Mouse (Mus musculus) heart, adult 8-10 months (tissue): ENCODE measurements at regions not wholly inside any gene's neighbourhood (a gene's known extent, or its start where the extent isn't known, plus 50 kb on each side); places are given as distances from the start of the nearest gene placed in this dataset.

Experiments
- DNase-seq: peaks from one replicate; pipeline ENCODE4 v3.0.0; 2022; ENCODE audit warnings: low spot score

DNA sequence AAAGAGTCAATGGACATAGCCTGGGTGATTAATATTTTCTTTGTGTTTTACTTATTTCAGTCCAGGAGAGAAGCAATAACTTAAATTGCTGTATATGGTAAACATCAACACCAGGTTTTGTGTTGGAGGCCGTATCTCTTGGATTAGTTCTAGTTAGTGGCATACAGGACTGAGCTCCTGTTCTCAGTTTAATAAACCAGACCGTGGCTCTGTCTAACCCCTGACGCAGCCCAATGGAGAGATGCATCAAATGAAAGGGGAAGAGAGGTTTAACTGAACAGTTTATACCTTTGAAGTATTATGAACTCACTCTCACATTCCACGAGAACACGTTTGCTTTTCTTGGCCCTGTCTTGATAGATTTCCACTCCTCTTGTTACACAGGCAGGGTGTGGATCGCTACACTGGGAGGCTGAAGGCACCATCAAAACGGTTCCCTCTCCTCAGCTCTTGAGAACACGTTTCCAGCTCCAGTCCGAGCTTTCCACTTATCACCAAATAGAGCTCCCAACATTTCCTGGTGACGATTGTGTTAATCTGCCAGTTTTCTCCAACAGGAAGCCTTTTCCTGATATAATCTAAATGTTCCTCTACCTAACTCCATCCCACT lies 54.0 kb upstream of the Cerkl start:
- DNase-seq: no peak

DNA sequence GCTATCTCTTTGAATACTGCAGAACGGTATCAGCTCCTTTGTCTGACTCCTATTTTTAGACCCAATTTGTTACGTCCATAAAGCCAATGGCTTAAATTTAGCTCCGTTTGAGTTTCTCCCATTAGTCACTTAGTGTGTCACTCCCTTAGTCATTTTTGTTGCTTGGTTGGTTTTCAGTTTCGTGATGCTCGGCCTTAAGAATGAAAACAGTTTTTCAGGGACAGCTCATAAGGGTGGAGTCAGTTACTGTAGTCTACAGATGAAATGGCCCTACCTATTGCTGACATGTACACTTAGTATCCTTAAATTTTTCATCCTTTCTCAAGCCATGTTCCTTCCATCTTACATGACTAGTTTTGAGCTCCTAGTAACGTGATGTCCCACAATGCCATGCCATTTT lies 54.5 kb upstream of the Cerkl start:
- peak; percentile 21 for DNase-seq

DNA sequence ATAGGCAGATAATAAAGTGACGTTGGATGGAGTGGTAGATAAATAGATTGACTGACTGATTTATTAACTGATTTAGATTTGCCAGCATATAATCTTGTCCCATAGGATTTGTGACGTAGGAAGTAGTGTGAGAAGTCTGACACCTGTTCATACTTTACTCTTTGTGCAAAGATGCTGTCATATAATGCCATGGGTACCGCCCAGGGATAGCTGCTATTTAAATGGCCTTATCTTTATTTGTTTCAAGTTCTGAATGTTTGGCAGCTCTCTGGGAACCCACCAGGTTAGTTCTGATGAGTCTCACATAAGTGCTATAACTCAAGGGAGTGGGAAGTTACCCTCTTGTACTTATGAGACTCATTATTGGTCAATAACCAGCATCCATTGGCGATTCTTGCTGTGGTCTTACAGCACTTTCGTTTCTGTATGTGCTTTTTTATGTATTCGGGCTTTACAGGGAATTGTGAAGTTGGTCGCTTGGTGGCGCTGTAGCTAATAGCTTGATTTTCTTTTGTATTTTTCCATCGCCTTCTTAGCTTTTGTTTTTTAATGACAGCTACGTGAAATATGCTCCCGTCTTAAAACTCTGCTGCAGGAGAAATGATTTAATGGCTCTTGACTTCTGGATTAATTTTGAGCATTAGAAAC lies 55.2 kb upstream of the Cerkl start:
- peak; percentile 88 for DNase-seq

DNA sequence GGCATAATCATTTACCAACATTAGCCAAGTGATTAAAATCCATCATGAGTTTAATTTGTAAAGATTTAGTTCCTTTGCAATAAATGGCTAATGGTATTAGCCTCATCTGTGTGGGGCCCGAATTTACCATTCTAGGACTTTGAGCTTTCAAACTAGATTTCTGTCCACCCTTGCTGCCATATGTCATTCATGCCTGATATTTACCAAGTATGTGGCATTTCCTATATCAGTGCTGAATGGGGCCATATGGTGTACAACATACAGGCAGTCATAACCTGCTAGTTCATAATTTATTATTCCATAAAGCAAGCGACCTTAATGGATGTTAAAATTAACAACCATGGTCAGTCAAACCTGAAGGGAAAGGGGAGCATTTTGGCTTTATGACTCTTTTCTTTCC lies 55.8 kb upstream of the Cerkl start:
- no peak for DNase-seq

DNA sequence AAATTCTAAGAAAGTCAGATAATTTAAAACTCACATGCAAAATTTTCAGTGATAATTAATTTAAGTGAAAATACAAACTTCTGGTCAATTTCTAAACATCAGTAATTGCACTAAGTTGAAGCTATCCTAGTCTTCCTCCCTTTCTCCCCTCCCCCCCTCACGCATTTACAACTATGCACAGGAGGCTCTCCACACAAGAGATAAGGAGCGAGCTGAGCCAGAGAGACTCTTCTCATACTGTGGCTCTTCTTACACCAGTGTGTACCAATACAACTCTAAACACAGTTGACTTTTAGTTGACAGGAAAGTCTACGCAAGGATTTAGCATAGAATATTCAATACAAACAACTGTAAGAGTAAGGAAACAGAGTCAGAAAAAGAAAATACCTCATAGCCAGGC lies 57.1 kb upstream of the Cerkl start:
- no peak for DNase-seq

DNA sequence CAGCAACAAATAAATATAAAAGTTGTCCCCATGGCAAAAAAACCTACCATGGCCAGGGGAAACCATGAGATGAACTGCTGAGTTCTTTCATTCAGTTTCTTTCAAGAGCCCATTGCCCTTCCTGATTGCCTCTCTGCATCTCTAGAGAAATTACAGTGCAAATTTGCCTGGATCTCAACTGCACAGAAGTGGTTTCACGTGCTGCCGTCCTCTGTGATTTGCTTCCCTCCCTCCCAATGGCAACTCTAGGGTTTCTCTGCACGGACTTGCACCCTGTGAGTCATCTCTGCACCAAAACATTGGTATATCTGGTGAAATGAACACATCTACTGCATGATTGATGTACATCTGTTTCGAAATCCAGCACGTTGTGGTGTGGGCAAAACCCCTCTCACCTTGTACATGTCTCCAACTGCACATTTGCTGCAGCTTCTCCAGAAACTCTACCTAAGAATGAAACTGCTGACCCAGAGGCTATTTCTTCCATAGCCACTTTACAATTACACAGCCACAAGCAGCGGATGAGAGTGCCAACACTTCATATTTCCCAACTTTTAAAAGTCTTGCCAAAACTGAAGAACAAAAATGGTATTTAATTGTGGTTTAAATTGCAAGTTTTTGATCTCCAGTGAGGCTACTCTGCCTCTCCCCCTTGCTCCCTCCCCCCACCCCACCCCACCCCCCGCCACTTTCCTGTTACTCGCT lies 61.6 kb upstream of the Cerkl start:
- no peak for DNase-seq

DNA sequence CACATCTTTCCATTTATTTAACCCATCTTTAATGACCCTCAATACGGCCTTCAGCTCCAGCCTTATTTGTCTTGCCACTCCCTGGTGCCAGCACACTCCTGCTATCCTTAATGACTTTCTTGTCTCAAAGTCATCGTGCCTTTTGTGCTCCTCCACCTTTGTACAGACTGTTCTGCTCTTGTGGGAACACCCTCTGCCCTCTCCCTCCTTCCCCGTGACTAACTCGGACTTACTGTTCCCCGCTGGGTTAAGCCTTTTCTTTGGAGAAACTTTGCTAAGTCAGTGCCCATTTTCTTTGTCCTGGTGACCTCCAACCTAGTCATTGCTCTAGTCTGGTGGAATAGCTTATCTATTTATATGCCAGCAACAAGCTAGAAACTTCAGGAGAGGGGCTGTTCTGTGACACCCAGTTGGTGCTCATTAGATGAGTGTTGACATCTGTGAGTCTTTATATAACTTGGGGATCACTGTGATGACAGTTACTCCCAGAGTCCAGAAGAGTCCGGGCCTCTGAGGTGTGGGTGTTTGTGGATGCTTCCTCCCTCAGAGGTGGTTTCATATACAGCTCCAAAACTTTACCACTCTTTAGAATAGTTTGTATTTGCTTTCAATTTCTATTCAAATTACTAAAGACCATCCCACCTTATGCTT lies 63.3 kb upstream of the Cerkl start:
- no peak for DNase-seq

DNA sequence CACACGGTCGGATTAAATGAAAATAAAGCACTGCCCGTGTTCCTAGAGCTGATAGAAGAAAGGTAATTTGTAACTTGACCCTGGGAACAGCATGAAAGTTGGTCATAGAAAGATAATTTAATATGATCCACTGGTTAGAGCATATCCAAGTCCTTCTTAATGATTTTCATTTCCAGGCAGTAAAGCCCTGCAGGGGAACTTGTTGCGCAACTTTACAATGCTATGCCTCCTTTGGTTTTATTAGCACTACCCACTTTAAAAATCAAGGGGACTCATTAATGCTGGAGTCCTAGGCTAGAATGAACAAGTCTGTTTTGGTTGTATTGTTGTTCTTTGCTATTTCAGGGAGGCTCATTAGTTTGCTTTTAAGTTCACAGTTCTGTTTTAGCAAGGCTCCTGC lies 66.9 kb upstream of the Cerkl start:
- DNase-seq: no peak

DNA sequence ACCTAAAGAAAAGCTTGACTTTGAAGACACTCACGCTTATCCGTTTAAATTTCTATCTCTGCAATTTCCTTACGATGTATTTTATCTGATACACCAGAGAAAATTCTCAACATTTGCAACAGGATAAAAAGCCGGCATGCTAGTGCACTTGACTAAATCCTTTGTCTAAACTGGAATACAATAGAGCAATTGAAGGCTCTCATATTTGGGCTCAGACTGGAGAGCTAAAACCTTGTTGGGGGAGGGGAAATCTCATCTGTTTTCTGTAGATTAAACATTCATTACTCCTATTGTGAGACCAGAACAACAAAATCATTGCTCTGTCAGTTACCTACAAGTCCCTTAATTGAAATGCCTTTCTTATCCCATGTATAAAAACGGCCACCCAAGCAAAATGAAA lies 70.9 kb upstream of the Cerkl start:
- no peak for DNase-seq

DNA sequence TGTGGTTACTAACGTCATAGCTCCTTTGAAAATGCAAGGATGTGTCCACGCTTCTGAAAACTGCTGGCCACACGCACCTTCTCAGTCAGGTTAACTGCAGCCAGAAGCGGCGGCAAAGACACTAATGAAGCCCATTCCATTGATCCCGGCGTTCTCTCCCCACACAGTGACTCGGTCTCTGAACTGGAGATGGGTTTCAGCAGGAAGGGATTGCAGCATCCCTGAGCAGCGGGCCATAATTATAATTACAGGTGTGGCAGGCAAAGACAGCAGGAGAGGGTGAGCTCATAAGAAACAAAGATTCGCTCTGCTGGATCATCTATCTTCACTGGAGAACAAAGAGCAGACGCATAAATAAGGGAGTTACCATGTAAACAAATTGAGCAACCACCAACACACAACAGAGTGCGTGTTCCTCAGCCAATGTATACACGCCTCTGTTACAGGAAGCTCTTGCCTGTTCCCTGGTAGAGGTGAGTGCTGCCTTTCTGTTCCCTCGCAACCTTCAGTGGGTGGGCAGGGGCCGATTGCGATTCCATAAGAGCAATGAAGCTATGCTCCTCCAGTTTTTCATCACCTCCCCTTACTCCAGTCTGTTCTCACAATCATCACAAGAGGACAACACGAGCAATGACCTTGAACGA lies 71.9 kb upstream of the Cerkl start:
- no peak for DNase-seq

DNA sequence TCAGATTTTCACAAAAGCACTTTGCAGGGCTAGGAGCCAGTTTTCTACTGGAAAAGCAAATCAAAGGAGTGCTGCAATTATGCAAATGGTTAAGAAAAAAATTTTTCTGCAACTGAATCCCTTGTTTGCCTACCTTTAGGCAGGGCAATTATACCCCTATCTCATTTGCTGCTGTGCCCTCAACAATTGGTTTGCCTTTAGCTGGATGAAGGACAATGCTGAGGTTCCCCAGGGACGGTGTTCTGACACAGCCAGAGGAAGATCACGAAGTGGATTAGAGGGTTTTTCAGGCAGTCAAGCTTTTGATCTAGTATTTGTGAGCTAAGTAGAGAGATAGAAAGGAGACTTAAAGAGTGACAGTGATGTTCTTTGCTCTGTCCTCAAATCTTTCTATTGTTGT lies 72.6 kb upstream of the Cerkl start:
- no peak for DNase-seq

DNA sequence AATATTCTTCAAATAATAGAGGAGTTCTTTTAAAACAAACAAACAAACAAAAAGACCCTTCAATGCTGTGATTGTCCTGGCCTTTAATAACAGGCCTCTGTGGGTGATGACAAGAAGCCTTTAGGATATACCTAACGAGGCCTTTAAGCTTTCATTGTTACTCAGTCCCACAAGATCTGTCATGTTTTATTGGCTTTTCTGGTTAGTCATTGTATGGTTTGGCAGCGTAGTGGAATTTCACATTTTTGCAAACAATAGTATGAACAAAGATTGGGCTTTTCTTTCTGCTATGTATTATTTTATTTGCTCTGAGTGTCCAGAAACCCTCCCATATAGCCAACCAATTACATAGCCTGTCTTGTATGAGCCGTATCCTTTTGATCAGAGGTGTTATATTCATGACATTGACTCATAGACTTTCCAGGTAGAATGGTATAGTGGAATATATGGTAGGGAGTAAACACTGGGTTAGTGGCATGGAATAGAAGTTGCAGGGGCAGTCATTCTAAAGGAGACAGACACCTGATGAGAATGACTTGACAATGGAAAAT lies 76.1 kb upstream of the Cerkl start:
- DNase-seq: no peak

DNA sequence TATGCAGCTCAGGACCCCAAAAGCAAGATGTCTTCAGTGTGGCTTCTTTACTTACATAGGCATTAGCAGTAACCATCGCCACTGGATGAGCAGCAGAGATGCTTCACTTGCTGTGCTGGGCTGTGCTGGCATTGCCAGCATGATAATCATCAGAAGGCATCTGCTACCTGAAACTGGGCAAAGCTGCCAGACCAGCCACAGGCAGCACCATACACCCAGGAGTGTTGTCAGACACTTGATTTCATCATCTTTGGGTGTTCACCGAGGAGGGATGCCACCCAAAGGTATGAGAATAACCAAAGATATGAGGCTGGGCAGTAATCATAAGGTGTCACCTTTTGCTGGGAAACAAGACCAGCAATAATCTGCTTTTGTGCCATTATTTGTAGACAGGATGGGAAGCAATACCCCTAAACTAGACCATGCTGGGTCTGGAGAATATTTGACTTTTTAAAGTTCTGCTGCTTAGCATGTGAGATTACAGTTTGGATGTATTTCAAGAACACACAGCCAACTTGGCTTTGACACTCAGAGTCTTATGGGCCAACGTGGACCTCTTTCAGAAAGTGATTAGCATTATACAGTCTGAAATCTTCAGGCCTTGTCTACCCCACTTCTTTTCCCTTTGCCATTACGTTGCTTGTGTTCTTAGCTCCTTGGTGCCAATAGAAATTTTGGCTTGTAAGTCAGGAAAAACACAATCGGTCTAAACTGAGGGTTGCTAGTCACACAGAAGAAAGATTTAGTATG lies 80.7 kb upstream of the Cerkl start:
- no peak for DNase-seq

DNA sequence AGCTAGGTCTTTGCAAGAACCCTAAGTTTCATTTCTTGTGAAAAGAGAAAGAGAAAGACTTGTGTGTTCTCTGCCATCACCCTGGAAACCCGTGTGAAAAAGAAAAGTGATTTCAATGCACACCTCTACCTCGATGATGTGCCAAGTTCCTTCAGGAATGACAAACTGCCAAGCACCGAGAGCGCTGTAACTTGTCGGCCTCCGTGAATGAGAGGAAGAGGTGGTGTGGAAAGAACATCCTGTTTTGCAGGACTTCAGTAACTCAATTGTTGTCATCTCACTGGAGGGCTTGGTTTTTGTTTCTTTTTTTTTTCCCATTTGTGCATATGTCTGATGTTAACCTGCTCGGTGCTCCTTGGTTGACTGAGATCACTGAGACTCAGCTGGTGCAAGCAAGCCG lies 83.8 kb upstream of the Cerkl start:
- no peak for DNase-seq

DNA sequence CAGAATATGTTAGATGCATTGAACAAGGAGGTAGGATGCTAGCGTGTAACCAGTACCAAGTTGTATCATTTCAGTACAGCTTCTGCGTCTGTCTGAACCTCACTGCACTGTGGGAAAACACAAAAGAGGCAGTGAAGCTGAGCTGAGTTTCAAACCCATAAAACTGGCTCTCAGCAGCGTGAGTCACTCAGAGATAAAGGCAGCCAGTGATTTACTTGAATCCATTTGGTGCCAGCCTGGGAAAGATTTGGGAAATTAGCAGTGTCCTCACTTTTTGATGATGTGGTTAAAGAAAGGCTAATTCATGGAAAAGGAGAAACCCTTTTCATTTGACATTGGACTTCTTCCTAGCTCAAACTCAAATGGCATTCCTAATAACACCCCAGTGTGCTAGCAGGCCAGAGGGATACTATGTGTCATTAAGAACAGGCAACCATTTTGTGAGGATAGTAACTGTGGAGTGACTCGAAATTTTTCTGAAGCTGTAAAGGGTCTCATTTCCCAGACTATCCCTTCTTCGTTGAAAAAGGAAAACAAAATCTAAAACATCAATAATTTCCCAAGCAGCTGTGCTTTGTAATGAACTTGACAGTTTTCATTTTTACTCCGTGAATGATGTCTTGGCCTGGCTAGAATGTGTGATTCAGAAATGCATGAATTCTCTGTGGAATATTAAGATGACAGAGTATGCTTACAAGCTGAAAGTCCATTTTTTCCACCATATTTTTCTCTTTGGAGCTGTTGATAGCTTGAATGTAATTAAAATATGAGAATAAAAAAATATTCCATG lies 85.8 kb upstream of the Cerkl start:
- no peak for DNase-seq

DNA sequence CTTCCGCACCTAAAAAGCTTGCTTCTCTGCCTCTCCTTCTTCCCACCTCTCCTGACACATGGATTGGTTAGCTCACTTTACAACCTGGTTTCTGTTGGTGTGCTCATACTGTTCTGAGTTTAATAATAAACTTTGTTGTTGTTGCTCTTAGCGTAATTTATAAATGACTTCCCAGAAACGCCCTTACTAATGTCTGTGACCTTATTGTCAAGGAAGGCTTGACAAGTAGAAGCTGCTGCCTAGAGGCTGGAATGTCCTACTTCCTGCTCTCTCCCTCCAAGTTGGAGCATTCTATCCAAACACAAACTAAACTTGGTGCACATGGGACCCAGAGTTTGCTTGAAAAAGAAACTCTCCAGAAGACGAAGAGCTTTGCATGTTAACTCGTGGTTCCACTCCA lies 86.9 kb upstream of the Cerkl start:
- DNase-seq: peak; percentile 65

DNA sequence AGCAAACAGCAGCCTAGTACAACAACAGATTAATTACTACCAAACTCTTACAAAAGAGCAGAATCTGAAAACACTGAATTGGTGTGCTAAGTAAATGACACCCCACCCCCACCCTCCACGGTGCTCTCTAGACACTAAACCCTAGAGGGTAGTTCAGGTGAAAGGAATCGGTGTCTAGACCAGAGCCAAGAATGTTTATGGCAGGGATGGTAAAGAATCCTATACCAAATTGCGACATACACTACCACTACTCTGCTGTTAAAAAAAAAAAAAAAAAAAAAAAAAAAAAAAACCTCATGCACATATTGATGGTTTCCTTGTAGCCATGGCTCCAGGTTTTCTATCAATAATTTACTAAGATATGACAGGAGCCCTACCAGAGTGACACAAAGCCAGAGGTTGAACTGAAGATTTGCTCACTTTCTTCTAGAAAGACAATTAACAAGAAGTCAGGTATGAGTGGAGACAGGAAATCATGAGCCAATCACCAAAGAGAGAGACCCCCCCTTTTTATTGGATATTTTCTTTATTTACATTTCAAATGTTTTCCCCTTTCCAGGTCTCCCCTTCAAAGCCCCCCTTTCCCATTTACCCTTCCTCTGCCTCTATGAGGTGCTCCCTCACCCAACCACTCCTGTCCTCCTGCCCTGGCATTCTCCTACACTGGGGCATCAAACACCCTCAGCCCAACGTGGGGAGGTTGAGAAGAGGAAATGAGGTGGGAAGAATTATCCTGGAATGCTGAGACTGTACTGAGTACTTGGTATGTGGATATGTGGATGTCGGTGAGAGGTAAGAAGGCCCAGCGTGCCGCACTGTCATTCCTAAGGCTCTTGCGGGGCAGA lies 87.6 kb upstream of the Cerkl start:
- DNase-seq: no peak

DNA sequence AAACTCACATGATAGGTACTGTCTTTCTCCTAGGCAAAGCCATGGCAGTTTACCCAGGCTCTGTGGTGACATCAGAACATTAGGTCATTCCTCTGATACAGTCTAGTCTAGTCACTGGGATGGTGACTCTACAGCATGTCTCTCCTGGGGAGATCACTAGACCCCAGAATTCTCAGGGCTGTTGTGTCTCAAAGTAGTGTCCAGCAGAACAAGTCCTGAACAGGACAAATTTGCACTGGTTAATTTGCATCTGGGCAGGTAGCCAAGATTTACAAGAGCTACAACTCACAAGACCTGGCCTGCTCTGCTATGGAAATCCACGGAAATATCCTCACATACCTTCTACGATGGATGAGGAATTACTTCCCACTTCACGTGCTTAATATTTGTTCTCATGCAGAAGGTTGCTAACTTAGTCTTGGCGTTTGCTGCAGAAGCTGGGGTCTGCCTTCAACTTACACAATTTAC lies 88.2 kb upstream of the Cerkl start:
- no peak for DNase-seq

DNA sequence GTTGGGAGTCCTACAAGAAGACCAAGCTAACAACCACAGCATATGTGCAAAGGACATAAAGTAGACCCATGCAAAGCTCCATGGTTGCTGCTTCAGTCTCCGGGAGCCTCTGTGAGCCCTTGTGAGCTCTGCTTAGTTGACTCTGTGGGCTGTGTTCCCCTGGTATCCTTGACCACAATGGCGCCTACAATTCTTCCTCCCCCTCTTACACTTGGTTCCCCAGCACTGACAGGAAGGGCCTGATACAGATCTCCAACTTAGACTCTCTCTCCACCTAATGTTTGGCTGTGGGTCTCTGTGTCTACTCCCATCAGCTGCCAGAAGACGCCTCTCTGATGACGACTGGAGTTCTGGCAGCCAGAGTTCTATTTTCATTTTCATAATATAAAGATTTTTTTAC lies 88.9 kb upstream of the Itprid2 start:
- no peak for DNase-seq
